Mouse (Mus musculus) embryo, embryonic 11 days (tissue): ENCODE results near the gene Lrrc8e.

Experiments used
- DNase-seq: peaks from one replicate; pipeline ENCODE4 v3.0.0-alpha.2; 2015

Gene Lrrc8e

GRCm38 (mm10) chr8:4258233-4258632 lies 31.6 kb downstream of the Lrrc8e start:
- peak; percentile 87 for DNase-seq

- peak; percentile 86 for DNase-seq
Observed at GRCm38 (mm10) chr8:4258678-4259077, 32.1 kb downstream of the Lrrc8e start.

GRCm38 (mm10) chr8:4259125-4259804 lies 32.6 kb downstream of the Lrrc8e start, which contains the start of gene Ctxn1:
Gene Ctxn1 (minus strand): TSS chr8:4259274.
- peak; percentile 96 for DNase-seq

DNA sequence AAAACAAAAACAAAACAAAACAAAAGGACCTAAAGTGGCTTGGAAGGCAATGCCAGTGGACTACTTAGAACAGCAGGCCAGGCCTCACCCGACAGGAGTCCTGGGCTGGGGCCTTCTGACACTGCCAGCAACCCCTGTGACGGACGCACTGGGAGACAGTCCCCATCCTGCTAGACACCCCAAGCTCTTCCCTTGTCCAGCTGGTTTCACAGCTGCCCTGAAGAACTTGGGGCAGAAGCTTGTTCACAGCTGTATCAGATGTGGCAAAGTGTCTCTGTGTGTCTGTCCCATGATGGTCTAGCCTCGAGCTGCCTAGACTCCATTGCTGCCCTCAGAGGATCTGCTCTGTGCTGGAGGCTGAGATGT lies 33.2 kb downstream of the Lrrc8e start:
- no peak for DNase-seq

DNA sequence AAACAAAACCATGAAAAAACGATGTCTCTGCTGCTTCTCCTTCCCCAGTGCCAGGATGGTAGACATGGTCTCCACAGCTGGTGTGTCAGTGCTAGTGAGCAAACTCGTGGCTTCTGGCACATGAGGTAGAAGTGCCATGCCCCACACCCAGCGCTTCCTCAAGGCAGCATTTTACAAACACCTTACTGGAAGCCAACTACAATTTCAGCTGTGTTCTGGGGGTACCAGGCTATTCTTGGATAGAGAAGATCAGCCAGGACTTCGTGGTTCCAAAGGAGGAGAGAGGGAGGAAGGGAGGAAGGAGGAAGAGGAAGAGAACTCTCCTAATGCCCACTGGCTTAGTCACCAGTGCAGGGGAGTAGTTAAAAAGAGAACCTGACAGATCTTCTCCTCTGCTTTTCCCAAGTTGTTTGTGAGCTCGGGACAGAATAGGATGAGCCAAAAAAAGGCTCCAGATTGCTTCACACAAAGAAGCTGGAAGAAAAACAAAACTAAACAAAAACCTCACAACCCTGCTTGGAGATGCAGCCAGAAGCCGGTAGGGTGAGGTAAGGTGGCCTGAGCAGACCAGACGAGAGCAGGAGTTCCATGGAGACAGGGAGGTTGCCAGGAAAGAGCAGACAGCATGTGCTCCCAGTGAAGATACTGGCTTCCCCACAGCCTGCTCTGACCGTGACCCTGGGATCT lies 36.6 kb downstream of the Lrrc8e start:
- no peak for DNase-seq

- no peak for DNase-seq
Observed at GRCm38 (mm10) chr8:4265160-4265914, 38.7 kb downstream of the Lrrc8e start.

DNA sequence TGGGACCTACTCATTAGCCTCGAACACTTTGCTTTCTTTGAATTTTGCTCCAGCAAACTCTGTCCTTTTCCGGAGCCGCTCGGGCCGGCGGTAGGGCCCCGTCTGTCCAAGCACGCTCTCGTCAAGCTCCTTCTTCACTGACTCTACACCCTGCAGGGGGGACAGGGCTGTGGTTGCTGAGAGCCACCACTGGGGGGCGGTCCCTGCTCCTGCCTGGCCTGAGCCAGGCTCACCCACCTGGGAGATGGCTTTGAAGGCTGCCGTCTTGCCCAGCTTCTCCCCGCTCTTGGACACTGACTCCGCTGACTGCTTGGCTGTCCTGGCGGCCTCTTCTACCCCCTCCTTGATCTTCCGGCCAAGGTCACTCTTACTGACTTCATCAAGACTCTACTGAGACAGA lies 41.0 kb downstream of the Lrrc8e start:
- no peak for DNase-seq

DNA sequence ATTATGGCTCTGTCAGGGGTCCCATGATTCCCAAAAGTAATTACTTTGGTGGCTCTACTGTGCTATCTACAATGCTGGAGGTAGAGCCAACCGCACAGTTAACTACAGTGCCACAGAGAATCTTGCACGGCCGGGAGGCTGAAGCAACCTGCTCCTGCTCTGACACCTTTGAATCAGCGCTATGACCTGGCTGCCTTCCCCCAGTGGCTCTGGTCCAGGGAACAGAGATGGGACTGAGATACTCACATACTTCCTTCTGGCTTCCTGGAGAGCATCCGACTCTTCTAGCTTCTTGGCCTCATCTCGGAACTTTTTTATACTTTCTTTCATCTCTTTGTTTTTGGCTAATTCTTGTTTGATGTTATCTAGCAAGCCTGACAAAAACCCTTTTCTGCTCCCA lies 43.0 kb downstream of the Lrrc8e start:
- no peak for DNase-seq

GRCm38 (mm10) chr8:4275275-4276110 lies 48.9 kb downstream of the Lrrc8e start, which contains the start of gene Timm44:
Gene Timm44 (minus strand): TSS chr8:4275913.
- DNase-seq: peak; percentile 97

DNA sequence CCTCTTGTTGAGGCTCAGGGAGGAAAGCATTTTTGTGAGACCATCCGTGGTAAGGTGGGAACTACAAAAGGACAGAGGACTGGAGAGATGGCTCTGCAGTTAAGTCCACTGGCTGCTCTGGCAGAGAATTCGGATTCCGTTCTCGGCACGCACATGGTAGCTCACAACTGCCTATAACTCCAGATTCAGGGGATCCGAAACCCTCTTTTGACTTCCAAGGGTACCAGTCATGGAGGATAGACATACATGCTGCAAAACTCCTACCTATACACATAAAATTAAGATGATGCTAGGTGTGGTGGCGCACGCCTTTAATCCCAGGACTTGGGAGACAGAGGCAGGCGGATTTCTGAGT lies 49.5 kb downstream of the Lrrc8e start:
- no peak for DNase-seq
